Mouse (Mus musculus) T-helper 2 cell (primary cell): ENCODE measurements at regions not wholly inside any gene's neighbourhood (a gene's known extent, or its start where the extent isn't known, plus 50 kb on each side); places are given as distances from the start of the nearest gene placed in this dataset.

Source experiments
- in situ Hi-C: fragments of 300-600 bp; cut with MboI, MseI; formaldehyde crosslinking; loops from one replicate; pipeline ENCODE4 v1.15.1; 2025; ENCODE audit warnings: high pct_unique_total_duplicates

DNA sequence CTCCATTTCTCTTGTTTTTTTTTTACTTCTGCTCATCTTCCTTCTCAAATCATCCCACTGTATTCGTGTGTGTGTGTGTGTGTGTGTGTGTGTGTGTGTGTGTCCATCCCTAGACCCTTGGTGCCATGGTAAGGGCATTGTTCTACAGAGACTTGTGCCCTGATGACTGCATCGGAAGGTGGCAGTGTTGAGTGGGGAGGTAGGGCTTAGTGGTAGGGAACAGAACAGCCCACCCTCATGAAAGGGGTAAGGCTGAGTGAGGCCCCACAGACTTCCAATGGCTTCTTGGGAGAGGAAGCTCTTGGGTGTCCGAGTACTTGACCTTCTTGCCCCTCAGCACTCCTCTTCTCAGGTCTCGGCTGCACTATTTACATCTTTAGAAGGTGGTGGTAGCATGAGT, 100.3 kb downstream of the Tmco5 start:
- in situ Hi-C loops: no loop called here

DNA sequence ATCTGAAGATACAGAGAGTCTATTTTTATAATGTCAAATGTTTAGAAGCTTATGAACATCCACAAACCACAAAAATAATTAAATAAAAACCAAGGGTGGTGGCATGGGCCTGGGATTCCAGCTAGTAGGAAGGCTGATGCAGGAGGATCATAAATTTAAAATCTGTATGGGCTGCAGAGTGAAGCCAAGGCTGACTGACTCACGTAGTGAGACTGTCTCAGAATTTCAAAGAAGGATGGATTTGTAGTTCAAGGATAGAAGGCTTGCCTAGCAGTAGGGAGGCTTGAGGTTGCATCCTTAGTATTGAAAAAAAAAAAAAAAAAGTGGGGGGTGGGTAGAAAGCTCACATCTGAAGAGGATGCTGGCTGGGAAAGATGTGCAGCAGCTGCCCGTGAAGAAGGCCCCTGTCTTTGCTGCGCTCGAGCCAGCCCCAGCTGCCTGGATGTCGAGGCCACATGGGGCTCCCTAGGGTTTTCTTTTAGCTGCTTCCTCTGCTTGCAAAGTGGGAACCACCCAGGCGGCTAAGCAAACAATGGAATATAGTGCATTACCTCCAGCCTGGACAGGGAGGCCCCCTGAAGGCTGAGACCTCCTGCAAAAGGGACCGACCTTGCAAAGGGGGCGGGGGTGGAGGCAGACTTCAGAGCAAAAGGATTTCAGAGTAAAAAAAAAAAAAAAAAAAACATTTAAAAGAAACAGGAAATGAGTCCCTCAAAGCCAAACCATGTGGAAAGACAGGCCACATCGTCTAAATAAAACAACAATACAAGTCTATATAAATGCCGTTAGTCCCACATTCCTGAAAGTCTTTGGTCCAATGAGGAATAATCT, 101.3 kb downstream of the Tmco5 start:
- in situ Hi-C loops: no loop called here

DNA sequence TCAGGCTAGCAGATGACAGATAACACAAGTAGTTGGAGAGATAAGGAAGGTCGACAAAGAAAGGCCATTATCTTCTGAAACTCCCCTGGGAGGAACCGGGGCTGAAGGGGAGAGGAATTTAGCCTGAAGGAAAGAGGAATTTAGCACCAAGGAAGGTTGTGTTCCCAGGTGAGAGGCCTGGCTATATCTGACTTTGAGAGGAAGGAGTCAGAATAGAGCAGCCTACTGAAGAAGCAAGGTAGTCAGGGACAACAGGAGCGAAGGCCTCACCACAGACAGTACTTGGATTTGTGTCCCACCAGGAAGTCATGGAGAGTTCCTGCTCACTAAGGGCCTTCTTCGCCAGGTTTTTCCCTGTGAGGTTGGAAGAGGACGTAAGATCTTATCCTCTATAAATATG, 102.2 kb downstream of the Tmco5 start:
- in situ Hi-C loops: no loop called here

DNA sequence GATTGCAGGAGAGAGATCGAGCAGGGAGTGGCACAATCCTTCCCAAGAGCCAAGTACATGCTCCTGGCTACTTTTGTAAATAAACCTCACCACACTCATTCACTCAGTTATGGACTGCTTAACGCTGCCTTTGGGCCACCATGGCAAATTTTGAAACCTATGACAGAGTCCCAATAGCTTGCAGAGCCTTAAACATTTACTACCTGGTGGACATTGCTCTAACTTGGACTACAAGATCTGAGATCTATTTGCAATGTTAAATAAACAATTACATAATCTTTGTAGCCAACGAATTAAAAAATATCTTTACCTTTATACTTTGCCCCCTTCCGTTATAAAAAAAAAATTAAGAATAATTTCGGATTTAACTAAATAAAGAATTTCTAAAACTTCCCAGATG, 104.9 kb downstream of the Tmco5 start:
- in situ Hi-C loops: no loop called here

DNA sequence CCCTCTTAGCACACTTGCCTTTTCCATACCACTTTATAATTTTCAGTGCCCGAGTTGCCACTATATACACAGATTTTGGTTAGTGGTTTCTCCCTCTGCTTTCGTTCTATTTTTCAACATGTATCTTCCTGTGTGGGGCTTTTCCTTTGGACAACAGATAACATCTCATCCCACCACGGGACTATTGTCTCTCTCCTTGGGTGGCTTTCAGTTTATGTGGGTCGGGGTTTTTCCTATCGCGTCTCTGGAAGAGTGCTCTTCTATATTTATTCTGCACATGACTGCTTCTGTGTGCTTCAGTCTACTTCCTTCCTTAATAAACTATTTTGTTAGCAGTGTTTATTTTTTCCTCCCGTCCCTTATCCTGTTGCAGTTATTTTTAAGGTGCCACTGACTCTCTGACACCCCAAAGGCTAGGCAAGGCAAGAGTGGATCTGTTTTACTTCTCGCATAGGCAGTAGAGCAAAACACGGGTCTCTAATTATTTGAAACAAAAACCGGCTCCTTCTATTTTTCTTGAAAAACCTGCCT, 105.4 kb downstream of the Tmco5 start:
- in situ Hi-C loops: no loop called here

DNA sequence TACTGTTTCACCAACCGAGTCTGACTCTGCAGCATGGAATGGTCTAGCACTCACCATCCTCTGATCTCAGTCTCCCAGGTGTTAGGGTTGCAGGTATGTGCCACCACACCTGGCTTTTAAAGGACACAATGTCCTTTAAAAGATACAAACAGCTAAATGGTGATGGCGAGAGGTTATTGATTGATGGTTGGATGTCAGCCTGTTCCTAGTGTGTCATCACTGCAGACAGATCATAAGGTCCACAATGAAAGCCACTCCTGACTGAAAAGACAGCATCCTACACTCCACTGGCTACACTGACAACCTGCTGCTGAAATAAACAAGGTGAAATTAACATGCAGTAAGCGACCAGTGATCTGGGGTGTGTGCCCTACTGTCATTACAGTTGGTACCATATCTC, 106.1 kb downstream of the Tmco5 start:
- in situ Hi-C loops: no loop called here

DNA sequence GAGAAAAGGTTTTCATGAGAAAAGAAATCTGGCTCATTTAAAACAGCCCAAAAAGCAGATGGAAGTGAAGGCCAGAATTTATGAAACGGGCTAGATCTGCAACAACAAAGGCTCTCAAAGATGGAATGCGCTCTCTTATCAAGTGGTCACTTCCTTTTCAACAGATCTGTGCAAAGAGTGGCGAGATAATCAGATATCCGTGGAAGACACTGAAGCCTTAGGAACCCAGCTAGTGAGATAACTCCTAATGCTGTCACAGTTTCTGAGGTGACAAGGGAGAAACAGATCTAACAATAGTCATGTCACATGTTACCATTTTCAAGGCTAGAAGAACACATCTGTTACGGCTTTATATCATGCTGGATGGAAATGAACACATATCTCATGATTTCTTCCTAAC, 107.1 kb downstream of the Tmco5 start:
- in situ Hi-C loops: no loop called here

DNA sequence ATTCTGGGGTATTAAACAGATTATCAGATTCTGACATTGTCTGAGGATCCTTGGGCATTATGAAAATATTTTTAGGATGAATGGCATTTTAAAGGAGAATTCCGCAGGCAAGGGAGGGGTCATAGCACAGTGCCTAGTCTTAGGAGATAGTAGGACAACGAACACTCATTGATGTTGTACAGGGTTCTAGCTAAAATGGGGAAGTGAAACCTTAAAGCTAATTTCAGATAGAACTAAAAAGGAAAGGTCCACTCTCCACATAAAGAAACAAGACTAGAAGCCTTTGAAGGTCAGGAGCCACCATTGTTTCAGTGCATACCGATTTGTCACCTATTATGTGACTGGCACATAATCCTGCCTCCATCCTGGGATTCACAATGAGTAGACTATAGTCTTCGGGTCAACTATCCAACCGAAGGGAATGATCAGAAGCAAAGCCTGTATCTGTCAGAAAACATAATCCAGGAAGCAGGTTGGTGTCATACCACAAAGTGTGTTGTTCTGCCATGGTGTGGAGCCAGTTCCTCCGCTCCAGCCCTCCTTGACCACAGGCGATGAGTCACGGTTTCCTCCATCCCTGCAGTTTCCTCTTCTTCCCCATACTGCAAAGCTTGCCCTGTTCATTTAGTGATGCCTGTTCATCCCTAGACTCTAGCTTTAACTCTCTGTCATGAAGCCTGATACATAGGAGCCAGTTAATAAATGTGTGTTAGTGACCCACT, 110.6 kb downstream of the Tmco5 start:
- in situ Hi-C loops: no loop called here

DNA sequence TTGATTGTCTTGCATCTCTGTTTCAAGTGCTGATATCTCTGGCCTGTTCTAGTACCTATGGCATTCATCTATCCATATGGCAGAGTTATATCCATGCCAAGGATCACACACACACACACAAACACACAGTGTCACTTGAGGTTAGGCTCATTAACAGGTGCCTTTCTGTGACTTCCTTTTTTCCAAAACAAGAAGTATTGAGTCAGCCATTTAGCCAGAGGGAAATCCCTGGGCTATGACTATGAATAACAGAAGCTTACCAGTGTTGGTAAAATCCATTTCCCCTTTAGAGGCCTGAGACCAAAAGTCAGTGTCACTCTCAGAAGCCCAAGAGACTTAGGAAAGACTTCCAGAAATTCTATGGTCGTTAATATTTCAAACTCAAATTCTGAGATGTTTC, 111.6 kb downstream of the Tmco5 start:
- in situ Hi-C loops: no loop called here

DNA sequence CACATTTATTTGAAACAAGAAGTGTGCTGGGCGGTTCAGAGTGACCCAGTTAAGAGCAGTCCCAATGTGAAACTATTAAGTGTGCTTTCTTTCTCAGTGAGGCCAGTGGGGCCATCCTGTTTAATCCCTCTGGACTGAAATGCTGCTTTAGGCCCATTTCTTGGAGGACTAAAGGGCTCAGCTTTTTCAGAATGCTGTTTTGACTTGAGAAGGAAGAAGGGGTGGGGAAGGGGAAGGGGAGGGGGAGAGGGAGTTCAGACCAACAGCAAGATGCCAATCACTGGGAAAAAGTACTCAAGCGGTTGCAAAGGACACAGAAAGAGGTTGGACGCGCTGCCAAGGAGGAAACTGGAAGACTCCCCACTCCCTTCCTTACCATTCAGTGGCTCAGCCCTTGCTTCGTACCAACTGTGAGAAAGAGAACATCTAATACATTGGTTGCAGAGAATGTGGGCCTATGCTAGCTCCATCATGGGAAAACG, 113.1 kb downstream of the Tmco5 start:
- in situ Hi-C loops: no loop called here

DNA sequence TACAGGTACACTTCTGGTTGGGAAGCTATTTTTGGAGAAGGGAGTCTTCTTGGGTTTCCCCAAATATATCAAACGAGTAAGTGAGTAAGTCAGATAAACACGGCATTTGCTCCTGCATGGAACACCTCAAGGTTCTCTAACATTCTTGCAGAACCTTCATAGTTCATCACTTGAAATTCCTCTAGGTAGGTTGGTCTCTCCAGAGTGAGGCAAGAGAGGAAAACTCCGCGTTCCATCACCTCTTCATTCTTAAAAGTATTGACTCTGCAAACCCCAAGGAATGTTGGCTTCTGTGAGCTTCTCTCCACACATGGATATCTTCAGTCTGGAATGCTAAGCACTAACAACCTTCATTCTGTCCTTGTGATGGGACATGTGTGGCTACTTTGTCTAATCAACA, 115.2 kb downstream of the Tmco5 start:
- in situ Hi-C loops: no loop called here

DNA sequence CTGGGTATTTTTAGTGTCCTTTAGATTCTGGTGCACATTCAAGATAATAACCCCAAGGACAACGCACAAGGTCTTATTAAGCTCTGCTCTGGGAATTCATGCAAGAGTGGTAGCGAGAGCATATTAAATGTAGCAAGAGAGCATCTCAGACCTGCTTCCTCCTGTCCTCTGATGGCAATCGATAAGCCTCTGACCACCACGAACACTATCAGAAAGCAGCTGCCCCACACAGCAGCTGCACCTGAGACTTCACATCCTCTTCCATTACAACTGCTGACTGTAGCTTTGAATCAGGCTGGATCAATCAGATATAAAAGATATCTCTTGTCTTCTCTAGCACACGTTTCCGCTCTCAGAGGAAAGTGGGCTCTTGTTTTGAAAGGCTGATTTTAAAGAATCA, 117.8 kb downstream of the Tmco5 start:
- in situ Hi-C loops: no loop called here

DNA sequence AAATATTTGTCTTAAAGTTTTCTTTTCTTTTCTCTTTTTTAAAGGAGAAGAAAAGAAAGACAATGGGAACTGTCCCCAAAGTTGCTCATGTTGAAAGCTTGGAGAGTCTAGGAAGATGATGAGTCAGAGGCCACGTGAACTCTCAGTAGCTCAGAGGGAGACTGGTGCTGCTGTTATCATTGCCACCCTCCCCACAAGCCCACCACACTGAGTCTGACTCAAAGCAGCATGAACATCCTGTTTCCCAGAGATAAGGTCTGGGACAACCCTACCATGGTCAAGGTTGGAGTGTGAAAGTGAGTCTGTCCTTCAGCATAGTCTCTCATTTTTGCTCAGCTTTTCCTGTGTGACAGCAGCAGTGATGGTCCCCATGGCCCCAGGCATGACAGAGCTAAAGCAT, 120.3 kb downstream of the Tmco5 start:
- in situ Hi-C loops: no loop called here

DNA sequence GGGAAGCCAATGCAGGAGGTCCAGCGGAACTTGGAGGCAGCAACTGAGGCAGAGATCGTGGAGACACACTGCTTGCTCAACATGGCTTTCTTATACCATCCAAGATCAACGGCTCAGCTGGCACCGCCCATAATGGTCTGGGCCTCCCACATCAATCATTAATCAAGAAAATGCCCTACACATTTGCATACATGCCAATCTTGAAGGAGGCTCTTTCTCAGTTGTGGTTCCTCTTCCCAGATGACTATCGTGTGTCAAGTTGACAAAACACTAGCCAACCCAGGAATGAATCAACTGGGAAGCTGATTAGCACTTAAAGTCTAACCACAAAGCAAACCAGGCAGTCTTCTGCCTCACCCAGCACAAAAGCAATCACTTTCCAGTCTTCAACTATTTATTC, 121.1 kb downstream of the Tmco5 start:
- in situ Hi-C loops: no loop called here

DNA sequence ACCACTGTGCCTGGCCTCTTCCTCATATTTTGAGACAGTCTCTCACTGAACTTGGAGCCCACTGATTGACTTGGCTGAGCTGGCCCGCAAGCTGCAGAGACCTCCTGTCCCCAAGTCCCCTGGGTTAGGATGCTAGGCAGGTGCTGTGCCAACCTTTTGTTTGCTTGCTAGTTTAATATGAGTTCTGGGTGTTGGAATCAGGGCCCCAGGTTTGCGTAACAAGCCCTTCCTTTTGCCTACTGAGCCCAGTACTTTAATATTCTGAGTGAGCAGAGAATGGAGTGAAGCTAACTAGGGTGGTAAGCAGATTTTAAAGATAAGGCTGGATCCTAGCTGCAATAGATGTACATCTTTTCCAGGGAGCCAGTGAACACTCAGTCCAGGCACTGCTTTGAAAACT, 117.2 kb upstream of the Spred1 start:
- in situ Hi-C loops: no loop called here

DNA sequence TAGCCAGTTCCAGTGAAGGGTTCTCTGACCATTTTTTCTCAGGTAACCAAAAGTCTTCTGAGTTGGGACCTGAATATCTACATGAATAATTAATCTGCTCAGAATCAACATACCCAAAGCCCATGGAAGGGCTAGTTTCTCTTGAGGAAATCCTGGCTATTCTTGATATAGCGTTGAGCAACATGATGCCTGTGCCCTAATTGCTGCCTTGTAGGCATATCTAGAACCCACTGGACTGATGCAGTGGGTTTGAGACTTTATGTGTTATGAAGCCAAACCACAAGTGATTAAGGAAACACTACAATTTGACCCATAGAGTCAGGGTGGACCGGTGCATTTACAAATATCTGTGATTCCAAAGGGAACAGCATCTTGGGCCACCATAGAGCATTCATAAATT, 114.3 kb upstream of the Spred1 start:
- in situ Hi-C loops: no loop called here

DNA sequence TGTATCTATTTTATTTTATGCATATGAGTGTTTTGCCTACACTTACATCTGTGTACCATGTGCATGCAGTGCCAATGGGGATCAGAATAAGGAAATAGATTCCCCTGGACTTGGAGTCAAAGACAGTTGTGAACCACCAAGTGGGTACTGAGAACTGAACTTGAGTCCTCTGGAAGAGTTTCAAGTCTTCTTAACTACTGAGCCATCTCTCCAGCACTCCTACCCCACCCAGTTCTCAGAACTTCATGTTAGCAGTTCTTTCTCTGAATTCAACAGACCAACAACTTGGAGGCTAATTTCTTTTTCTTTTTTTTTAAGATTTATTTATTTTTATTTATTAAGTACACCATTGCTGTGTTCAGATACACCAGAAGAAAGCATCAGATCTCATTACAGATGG, 112.3 kb upstream of the Spred1 start:
- in situ Hi-C loops: no loop called here

DNA sequence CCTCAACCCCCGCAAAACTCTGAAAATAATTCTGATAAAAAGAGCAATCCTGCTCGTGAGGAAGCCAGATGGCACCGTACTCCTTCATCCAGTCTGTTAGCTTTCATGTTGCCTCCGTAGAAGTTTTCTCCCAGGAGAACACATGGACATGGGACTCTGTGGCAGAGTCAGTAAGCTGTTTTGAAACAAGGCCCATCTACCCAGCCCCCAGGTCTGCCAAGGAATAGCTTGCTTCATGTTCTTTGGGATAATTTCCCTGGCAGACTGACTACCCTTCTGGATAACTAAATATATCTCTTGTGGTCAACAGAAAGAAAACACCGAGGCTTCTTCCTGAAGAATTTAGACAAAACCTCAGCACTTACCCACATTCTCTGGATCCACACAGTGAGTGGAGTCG, 111.2 kb upstream of the Spred1 start:
- in situ Hi-C loops: no loop called here

DNA sequence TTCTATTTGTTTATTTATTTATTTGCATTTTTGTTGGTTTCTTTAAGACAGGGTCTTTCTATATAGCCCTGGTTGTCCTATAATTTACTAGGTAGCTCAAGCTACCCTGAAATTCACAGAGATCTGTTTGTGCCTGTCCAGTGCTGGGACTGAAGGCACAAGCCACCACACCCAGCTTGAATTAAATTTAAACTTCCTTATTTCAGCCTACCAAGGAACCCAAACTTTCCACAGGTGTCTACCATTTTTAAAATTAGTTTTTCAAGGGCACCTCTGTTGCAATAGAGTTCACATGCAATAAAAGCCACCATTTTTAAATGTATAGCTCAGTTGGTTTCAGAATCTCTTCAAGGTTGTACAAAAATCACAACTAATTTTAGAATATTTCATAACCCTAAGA, 110.2 kb upstream of the Spred1 start:
- in situ Hi-C loops: no loop called here

DNA sequence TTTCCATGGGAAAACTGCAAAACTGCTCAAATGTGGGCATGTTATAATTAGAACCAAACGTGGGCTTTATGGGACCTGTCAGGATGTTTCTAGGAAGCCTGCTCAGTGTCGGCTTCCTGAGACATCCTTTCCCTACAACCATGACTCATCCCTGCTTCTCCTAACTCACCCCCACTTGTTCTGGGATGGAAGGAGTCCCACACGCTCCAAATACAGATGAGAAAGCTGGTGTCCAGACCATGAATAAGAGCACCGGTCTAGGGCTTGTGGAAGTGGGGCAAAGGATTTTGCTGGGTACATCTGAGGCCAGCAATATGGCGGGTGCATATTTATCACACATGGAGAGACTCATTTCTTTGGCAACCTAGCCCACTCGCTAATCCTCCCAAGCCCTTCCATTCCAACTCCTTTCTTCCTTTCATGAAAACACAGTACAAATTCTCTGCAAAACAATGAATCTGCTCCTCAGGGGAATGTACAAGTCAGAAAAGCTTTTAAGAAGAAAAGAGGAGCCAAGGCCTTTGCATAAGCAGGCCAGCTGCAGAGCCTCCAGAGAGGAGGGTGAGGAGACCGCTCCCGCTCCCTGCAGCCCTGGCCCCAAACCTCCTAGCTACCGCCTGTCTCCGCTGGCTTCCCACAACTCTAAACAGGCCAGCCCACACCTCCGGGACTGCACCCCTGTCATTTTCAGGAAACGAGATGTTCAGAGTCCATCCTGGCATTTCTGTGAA, 103.1 kb upstream of the Spred1 start:
- in situ Hi-C loops: no loop called here

DNA sequence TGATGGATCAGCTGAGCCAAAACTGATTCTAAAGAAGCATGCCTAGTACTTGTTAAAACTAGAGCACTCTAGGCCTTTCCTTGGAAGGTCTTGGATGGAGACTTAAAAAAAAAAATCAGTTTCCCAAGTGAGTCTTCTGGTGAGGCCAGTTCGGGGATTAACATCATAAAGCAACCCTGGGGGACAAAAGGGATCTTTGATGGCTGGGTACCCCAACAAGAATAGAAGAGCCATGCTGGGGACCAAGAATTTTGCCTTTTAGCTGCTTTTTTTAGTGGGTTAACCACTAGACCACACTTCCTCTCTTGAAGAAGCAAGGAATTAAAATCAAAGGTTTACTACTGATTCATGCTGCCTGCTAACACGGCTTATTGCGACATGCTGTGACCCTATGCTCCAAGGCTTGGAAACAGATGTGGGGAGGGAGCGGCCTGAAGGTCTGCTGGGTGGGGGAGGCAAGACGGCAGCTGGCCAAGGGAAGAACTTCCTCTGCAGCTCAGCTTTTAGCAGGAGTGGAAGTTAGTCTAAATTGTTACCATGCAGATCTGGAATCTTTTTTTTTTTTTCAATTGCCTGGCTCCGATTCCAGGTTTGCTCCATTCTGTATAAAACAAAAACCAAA, 102.1 kb upstream of the Spred1 start:
- in situ Hi-C loops: no loop called here

DNA sequence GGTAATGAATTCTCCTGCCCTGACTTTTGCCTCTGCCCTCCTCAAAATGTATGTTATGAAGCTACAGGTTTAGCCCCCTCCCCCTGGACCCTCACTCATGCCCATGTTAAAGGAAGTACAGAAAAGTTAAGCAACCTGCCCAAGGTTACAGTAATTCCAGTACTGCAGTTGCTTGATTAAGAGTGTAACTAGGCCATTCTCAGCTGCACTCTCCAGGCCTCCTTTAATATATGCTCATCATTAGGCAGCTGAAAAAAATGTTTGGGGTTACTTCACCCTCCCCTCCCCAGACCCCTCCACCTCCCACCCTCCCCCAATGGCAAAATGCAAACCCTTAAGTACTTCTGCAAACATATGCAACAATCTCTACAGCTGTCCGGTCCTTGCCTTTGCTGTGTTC, 101.6 kb upstream of the Spred1 start:
- in situ Hi-C loops: no loop called here
